9 mouse cellular contexts compared by ENCODE assay signal in genomic region chr13:59143141-59143744, GRCm38 (mm10).
DNase-seq lines count a peak whose midpoint lies in the region; ATAC-seq and TF ChIP-seq lines count a peak whose summit lies in the region.
"Had no signal": no experiment of that assay in that cellular context is flagged by ENCODE, and none has a peak within 500 bp of the region (broad histone marks: within the 10 kb centered on the region; RNA-seq: fewer than 3 reads in every experiment).

No protein-coding gene starts in this region.

- no peak overlapping the region for H3K9ac ChIP-seq in forebrain, embryonic 15.5 days (replicated peaks)
- no peak overlapping the region for H3K9ac ChIP-seq in neural tube, embryonic 14.5 days (replicated peaks; ENCODE audit: low read depth, low read length)
- H3K9ac ChIP-seq in intestine, embryonic 16.5 days (ENCODE audit: low read depth, low read length) = no peak overlapping the region
- H3K9ac ChIP-seq: liver, embryonic 15.5 days had no signal

- H3K36me3 ChIP-seq in forebrain, embryonic 15.5 days = no peaks in the 10 kb centered on the region
- H3K36me3 ChIP-seq in neural tube, embryonic 14.5 days (ENCODE audit: control insufficient read depth, insufficient read depth, low read length) = no peaks in the 10 kb centered on the region
- H3K36me3 ChIP-seq in intestine, embryonic 16.5 days (ENCODE audit: control insufficient read depth, insufficient read depth, low read length) = no peaks in the 10 kb centered on the region
- H3K36me3 ChIP-seq: liver, embryonic 15.5 days had no signal

- H3K9me3 ChIP-seq in forebrain, embryonic 15.5 days = no peaks in the 10 kb centered on the region
- no peaks in the 10 kb centered on the region for H3K9me3 ChIP-seq in neural tube, embryonic 14.5 days (ENCODE audit: control insufficient read depth, low read length)
- no peaks in the 10 kb centered on the region for H3K9me3 ChIP-seq in intestine, embryonic 16.5 days (ENCODE audit: control insufficient read depth, low read length)
- H3K9me3 ChIP-seq: liver, embryonic 15.5 days had no signal

- H3K27ac ChIP-seq in left cerebral cortex, adult 2 months = peak overlapping the region; percentile 90
- H3K27ac ChIP-seq in forebrain, embryonic 15.5 days (replicated peaks) = peak overlapping the region; percentile 85
- peak overlapping the region; percentile 86 for H3K27ac ChIP-seq in neural tube, embryonic 14.5 days (ENCODE audit: low read depth, low read length)
- H3K27ac ChIP-seq in intestine, embryonic 16.5 days (ENCODE audit: low read length) = no peak overlapping the region
- H3K27ac ChIP-seq: liver, embryonic 15.5 days had no signal

- ATAC-seq in forebrain, embryonic 15.5 days (replicated peaks) = no peak
- ATAC-seq in neural tube, embryonic 14.5 days (ENCODE audit: low read depth) = peak; percentile 48
- no peak for ATAC-seq in intestine, embryonic 16.5 days

- no peak for DNase-seq in left cerebral cortex, adult 2 months (ENCODE audit: extremely low spot score in 1 of 2, low spot score in 2 of 2)
- DNase-seq in left cerebral cortex, adult 18-20 months (ENCODE audit: low spot score in 2 of 2) = no peak
- peak; percentile 76 for DNase-seq in layer of hippocampus, adult 9-11 months
- no peak for DNase-seq in lung, adult 18-20 months
- DNase-seq in lung, postnatal 36 days = no peak

- H3K4me2 ChIP-seq in forebrain, embryonic 15.5 days (replicated peaks) = no peak overlapping the region
- H3K4me2 ChIP-seq in neural tube, embryonic 14.5 days (ENCODE audit: low read depth, low read length) = no peak overlapping the region
- H3K4me2 ChIP-seq in intestine, embryonic 16.5 days (ENCODE audit: low read depth, low read length) = no peak overlapping the region
- H3K4me2 ChIP-seq: liver, embryonic 15.5 days had no signal

- intact Hi-C loops in left cerebral cortex, adult 2 months (cut with DNase I) = loop anchor here (1.0 kb wide), 1 partner anchor 63 kb away; no protein-coding TSS in a partner anchor

- no peak overlapping the region for H3K4me3 ChIP-seq in left cerebral cortex, adult 2 months
- no peak overlapping the region for H3K4me3 ChIP-seq in forebrain, embryonic 15.5 days
- H3K4me3 ChIP-seq in neural tube, embryonic 14.5 days (ENCODE audit: low read depth, low read length) = no peak overlapping the region
- H3K4me3 ChIP-seq in intestine, embryonic 16.5 days (ENCODE audit: low read length) = no peak overlapping the region
- H3K4me3 ChIP-seq: liver, embryonic 15.5 days had no signal

- 49% methylated on average over 7 of the region's 7 CpGs for WGBS in forebrain, embryonic 15.5 days
- WGBS in neural tube, embryonic 14.5 days = 55% methylated on average over 7 of the region's 7 CpGs
- 70% methylated on average over 7 of the region's 7 CpGs for WGBS in intestine, embryonic 16.5 days

- H3K4me1 ChIP-seq in forebrain, embryonic 15.5 days = peaks cover 50% of the 10 kb centered on the region
- peaks cover 28% of the 10 kb centered on the region for H3K4me1 ChIP-seq in neural tube, embryonic 14.5 days (ENCODE audit: control insufficient read depth, insufficient read depth, low read length)
- H3K4me1 ChIP-seq in intestine, embryonic 16.5 days (ENCODE audit: control insufficient read depth, insufficient read depth, low read length) = no peaks in the 10 kb centered on the region
- H3K4me1 ChIP-seq: liver, embryonic 15.5 days had no signal

- H3K27me3 ChIP-seq in forebrain, embryonic 15.5 days = no peaks in the 10 kb centered on the region
- H3K27me3 ChIP-seq in neural tube, embryonic 14.5 days (ENCODE audit: control insufficient read depth, insufficient read depth, low read length) = no peaks in the 10 kb centered on the region
- H3K27me3 ChIP-seq in intestine, embryonic 16.5 days (replicated peaks; ENCODE audit: control insufficient read depth, insufficient read depth, low read length) = no peaks in the 10 kb centered on the region
- H3K27me3 ChIP-seq: liver, embryonic 15.5 days had no signal

- TF ChIP-seq CTCF in left cerebral cortex, adult 2 months (IDR thresholded peaks at IDR 0.05) = no peak
